Mouse (Mus musculus) heart, embryonic 10.5 days (tissue): ENCODE results near the gene Erbb3. TPM values are rescaled to one million over a fixed set of nuclear protein-coding genes. Genes with fewer than 3 reads are reported as not detected.
"Not testable (repeated sequence)": the region's sequence is repeated elsewhere in the genome, so short reads cannot be mapped to it uniquely, and the experiment has no call there.

ENCODE experiments used
- DNase-seq: peaks from one replicate; pipeline ENCODE4 v3.0.0-alpha.2; 2017; ENCODE audit warnings: low spot score
- H3K27ac ChIP-seq: fragments of 300-500 bp; sonication (generic); 2 replicates; pipeline ENCODE4 v1.5.1; 2016; ENCODE audit warnings: mild to moderate bottlenecking
- H3K27me3 ChIP-seq: fragments of 300-500 bp; sonication (generic); 2 replicates; pipeline ENCODE4 v1.6.1; 2016; ENCODE audit warnings: mild to moderate bottlenecking; ENCODE audit not compliant: poor library complexity, insufficient read depth, severe bottlenecking
- H3K36me3 ChIP-seq: fragments of 300-500 bp; sonication (generic); 2 replicates; pipeline ENCODE4 v1.6.1; 2016; ENCODE audit warnings: mild to moderate bottlenecking, moderate library complexity
- H3K4me1 ChIP-seq: fragments of 300-500 bp; sonication (generic); 2 replicates; pipeline ENCODE4 v1.6.1; 2016; ENCODE audit warnings: mild to moderate bottlenecking
- H3K4me3 ChIP-seq: fragments of 300-500 bp; sonication (generic); 2 replicates; pipeline ENCODE4 v1.5.1; 2016; ENCODE audit warnings: mild to moderate bottlenecking, moderate library complexity
- H3K9me3 ChIP-seq: fragments of 300-500 bp; sonication (generic); 2 replicates; pipeline ENCODE4 v1.6.1; 2016; ENCODE audit warnings: mild to moderate bottlenecking, moderate library complexity
- WGBS: fragments of 180-500 bp; shearing (Covaris S2); methylation state at CpG from one replicate; pipeline ENCODE4 v1.1.7; 2016; 5-methylcytosine and 5-hydroxymethylcytosine counted together
- polyA plus RNA-seq: library from polyadenylated mRNA; unstranded; fragments of >200 nt; fragmentation: Nextera tagmentation; extraction: Ambion mirVana; gene quantifications from 2 replicates; pipeline ENCODE4 v1.2.1, GENCODE M21; 2016

The Erbb3 gene
- 7.4 and 7.7 TPM in 2 replicates for polyA plus RNA-seq

GRCm38 (mm10) chr10:128589464-128590192, at the start of gene Erbb3:
Gene Erbb3 (minus strand): TSS chr10:128589652.
- peaks cover 34% of the 10 kb centered on the region for H3K4me1 ChIP-seq
- DNase-seq, result peak; percentile 80
- under 1% methylated on average over 43 of the region's 43 CpGs for WGBS
- peaks cover 50% of the 10 kb centered on the region for H3K27me3 ChIP-seq
- H3K9me3 ChIP-seq, result no peaks in the 10 kb centered on the region
- peak within 1 kb of the TSS; percentile 83 for H3K27ac ChIP-seq
- H3K4me3 ChIP-seq, result peak within 1 kb of the TSS; percentile 86
- H3K36me3 ChIP-seq, result no peaks in the 10 kb centered on the region

GRCm38 (mm10) chr10:128637011-128637410, 47.6 kb upstream of the Erbb3 start:
- peaks cover 28% of the 10 kb centered on the region for H3K36me3 ChIP-seq
- H3K4me3 ChIP-seq, result peak overlapping the region; percentile 39
- no peak for DNase-seq
- H3K4me1 ChIP-seq, result peaks cover 30% of the 10 kb centered on the region
- H3K27ac ChIP-seq, result peak overlapping the region; percentile 30
- peaks cover 20% of the 10 kb centered on the region; the same call in 1 of the 2 replicates for H3K27me3 ChIP-seq
- 11% methylated on average over 11 of the region's 11 CpGs for WGBS
- no peaks in the 10 kb centered on the region for H3K9me3 ChIP-seq

GRCm38 (mm10) chr10:128636561-128636960, 47.1 kb upstream of the Erbb3 start:
- Histone ChIP-seq H3K27ac (peak overlapping the region; percentile 30), H3K27me3 (peaks cover 20% of the 10 kb centered on the region; the same call in 1 of the 2 replicates), H3K36me3 (peaks cover 28% of the 10 kb centered on the region), H3K4me3 (peak overlapping the region; percentile 39), H3K4me1 (peaks cover 29% of the 10 kb centered on the region), H3K9me3 (no peaks in the 10 kb centered on the region)
- DNase-seq, result no peak
- WGBS, result 38% methylated on average over 6 of the region's 6 CpGs

GRCm38 (mm10) chr10:128635697-128636096, 46.2 kb upstream of the Erbb3 start:
- H3K4me1 ChIP-seq, result peaks cover 25% of the 10 kb centered on the region
- H3K27ac ChIP-seq, result no peak overlapping the region
- no peak for DNase-seq
- peaks cover 22% of the 10 kb centered on the region for H3K36me3 ChIP-seq
- 87% methylated on average over 13 of the region's 13 CpGs for WGBS
- H3K4me3 ChIP-seq, result no peak overlapping the region
- peaks cover 20% of the 10 kb centered on the region; the same call in 1 of the 2 replicates for H3K27me3 ChIP-seq
- H3K9me3 ChIP-seq, result no peaks in the 10 kb centered on the region

- H3K27ac ChIP-seq, result no peak overlapping the region
- no peak for DNase-seq
- peaks cover 19% of the 10 kb centered on the region for H3K36me3 ChIP-seq
- H3K4me1 ChIP-seq, result peaks cover 8% of the 10 kb centered on the region
- WGBS, result 26% methylated on average over 6 of the region's 6 CpGs
- H3K9me3 ChIP-seq, result no peaks in the 10 kb centered on the region
- H3K27me3 ChIP-seq, result peaks cover 20% of the 10 kb centered on the region; the same call in 1 of the 2 replicates
- no peak overlapping the region for H3K4me3 ChIP-seq
These were observed 42.1 kb upstream of the Erbb3 start for GRCm38 (mm10) chr10:128631571-128631970.

DNA sequence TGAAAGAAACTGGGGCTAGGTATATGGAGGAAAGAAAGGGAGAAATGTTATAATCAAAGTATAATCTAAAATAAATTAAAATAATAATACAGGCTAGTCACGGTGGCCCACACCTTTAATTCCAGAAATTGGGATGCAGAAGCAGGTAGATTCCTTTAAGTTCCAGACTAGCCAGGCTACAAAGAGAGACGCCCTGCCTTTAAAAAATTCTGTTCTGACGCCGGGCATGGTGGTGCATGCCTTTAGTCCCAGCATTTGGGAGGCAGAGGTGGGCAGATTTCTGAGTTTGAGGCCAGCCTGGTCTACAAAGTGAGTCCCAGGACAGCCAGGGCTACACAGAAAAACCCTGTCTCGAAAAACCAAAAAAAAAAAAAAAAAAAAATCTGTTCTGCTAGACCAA, 40.9 kb upstream of the Erbb3 start:
- H3K4me3 ChIP-seq, DNase-seq, H3K9me3 ChIP-seq, H3K27ac ChIP-seq, H3K4me1 ChIP-seq: not testable (repeated sequence)
- H3K36me3 ChIP-seq, result peaks cover 14% of the 10 kb centered on the region
- peaks cover 15% of the 10 kb centered on the region; the same call in 1 of the 2 replicates for H3K27me3 ChIP-seq
- WGBS, result 79% methylated on average over 5 of the region's 5 CpGs

GRCm38 (mm10) chr10:128629746-128630145, 40.3 kb upstream of the Erbb3 start:
- Histone ChIP-seq H3K36me3 (peaks cover 18% of the 10 kb centered on the region), H3K4me1 (peaks cover 13% of the 10 kb centered on the region), H3K9me3 (no peaks in the 10 kb centered on the region), H3K27ac (no peak overlapping the region), H3K27me3 (peaks cover 13% of the 10 kb centered on the region; the same call in 1 of the 2 replicates), H3K4me3 (no peak overlapping the region)
- 70% methylated on average over 2 of the region's 2 CpGs for WGBS
- DNase-seq, result no peak

DNA sequence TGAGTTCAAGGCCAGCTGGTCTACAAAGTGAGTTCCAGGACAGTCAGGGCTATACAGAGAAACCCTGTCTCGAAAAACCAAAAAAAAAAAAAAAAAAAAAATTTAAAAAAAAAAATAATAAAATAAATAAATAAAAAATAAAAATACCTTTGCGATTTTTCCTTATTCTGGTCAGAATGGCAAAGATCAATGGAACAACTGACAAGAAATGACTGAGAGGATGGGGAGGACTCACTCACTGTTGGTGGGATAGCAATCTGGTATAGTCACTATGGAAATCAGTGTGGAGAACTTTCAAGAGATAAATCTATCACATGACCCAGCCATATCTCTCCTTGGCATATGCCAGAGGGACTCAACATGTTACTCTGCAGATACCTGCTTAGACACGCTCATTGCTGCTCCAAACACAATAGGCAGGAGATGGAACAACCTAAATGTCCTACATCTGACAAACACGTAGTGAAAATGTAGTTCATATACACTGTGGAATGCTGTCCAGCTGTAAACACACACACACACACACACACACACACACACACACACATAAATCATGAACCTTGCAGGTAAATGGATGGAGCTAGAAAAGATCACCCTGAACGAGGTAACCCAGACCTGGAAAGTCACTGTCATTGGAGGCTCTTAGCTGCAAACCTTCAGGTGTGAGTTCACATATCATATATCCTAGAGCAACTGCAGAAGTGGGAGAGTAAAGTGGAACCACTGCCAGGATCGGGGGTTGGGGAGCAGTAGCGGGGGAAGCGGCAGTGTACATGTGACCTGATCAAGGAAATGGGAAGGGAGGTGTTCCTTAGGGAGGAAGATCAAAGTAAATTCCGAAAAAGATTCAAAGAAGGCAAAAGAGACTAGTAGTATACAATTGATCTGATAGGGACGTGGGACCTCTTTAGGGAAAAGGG, 38.2 kb upstream of the Erbb3 start:
- Histone ChIP-seq H3K36me3 (peaks cover 28% of the 10 kb centered on the region), H3K4me3 (no peak overlapping the region), H3K9me3 (no peaks in the 10 kb centered on the region), H3K27me3 (no peaks in the 10 kb centered on the region), H3K4me1 (peaks cover 13% of the 10 kb centered on the region), H3K27ac (no peak overlapping the region)
- 73% methylated on average over 10 of the region's 10 CpGs for WGBS
- DNase-seq, result no peak

- H3K27ac ChIP-seq, result peak within 1 kb of the TSS; percentile 96
These were observed 37.2 kb upstream of the Erbb3 start, which contains the start of gene Rps26 for GRCm38 (mm10) chr10:128626311-128627310. Gene Rps26 (minus strand): TSS chr10:128626747.

GRCm38 (mm10) chr10:128625287-128625894, 35.9 kb upstream of the Erbb3 start:
- no peaks in the 10 kb centered on the region for H3K27me3 ChIP-seq
- peak overlapping the region; percentile 96 for H3K27ac ChIP-seq
- peaks cover 29% of the 10 kb centered on the region for H3K36me3 ChIP-seq
- peaks cover 8% of the 10 kb centered on the region for H3K4me1 ChIP-seq
- H3K4me3 ChIP-seq, result peak overlapping the region; percentile 85
- no peak for DNase-seq
- WGBS, result 38% methylated on average over 7 of the region's 7 CpGs
- H3K9me3 ChIP-seq, result no peaks in the 10 kb centered on the region

More at GRCm38 (mm10) chr10:128626311-128627310, 37.2 kb upstream of the Erbb3 start, which contains the start of gene Rps26:
- Histone ChIP-seq H3K4me1 (peaks cover 10% of the 10 kb centered on the region), H3K27me3 (no peaks in the 10 kb centered on the region), H3K36me3 (peaks cover 29% of the 10 kb centered on the region), H3K4me3 (peak within 1 kb of the TSS; percentile 85), H3K9me3 (no peaks in the 10 kb centered on the region)
- 2% methylated on average over 40 of the region's 40 CpGs for WGBS
- peak; percentile 96 for DNase-seq

DNA sequence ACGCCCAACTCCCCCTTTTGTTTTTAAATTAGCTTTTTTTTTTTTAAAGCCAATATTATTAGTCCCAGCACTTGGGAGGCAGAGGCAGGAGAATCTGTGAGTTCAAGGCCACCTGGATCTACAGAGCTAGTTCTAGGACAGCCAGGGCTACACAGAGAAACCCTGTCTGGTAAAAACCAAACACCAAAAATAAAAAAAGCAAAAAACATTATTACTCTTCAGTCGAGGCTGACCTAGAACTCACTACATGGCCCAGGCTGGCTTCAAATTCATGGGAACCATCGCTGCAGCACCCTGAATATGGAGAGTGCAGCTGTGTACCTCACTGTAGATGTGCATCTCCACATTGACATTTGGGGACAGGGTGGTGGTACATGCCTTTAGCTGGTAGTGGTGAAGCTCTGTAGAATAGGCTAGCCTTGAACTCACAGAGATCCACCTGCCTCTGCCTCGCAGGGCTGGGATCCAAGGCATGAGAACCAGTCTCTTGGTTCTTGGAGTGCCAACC, 33.7 kb upstream of the Erbb3 start:
- not testable (repeated sequence) for H3K9me3 ChIP-seq, H3K27me3 ChIP-seq, DNase-seq, H3K27ac ChIP-seq, H3K4me3 ChIP-seq, H3K4me1 ChIP-seq
- peaks cover 29% of the 10 kb centered on the region for H3K36me3 ChIP-seq
- WGBS, result 74% methylated on average over 4 of the region's 4 CpGs
